Mouse (Mus musculus) embryonic facial prominence, embryonic 11.5 days (tissue): ENCODE results near the gene Lbp. TPM values are rescaled to one million over a fixed set of nuclear protein-coding genes. Genes with fewer than 3 reads are reported as not detected.

Experiments used
- ATAC-seq: fragments of 200-750 bp; cut with Nextera tagmentation; replicated peaks from 2 replicates; pipeline ENCODE4 v1.8.0; 2017; ENCODE audit warnings: low read depth; ENCODE audit not compliant: insufficient number of reproducible peaks, low FRiP score, low TSS enrichment
- DNase-seq: peaks from one replicate; pipeline ENCODE4 v3.0.0-alpha.2; 2015; ENCODE audit warnings: low spot score
- H3K27ac ChIP-seq: fragments of 300-500 bp; sonication (generic); replicated peaks from 2 replicates; pipeline ENCODE4 v1.5.1; 2014; ENCODE audit warnings: mild to moderate bottlenecking, low read depth, low read length, control low read depth
- H3K27me3 ChIP-seq: fragments of 300-500 bp; sonication (generic); 2 replicates; pipeline ENCODE4 v1.6.1; 2014; ENCODE audit warnings: mild to moderate bottlenecking, low read length, moderate library complexity, mixed read lengths; ENCODE audit not compliant: control insufficient read depth, insufficient read depth
- H3K36me3 ChIP-seq: fragments of 300-500 bp; sonication (generic); replicated peaks from 2 replicates; pipeline ENCODE4 v1.6.1; 2014; ENCODE audit warnings: low read depth, mild to moderate bottlenecking, low read length, moderate library complexity, mixed read lengths; ENCODE audit not compliant: control insufficient read depth, insufficient read depth
- H3K4me1 ChIP-seq: fragments of 300-500 bp; sonication (generic); 2 replicates; pipeline ENCODE4 v1.6.1; 2014; ENCODE audit warnings: low read length, mixed read lengths; ENCODE audit not compliant: control insufficient read depth, insufficient read depth
- H3K4me2 ChIP-seq: fragments of 300-500 bp; sonication (generic); 2 replicates; pipeline ENCODE4 v1.6.1; 2014; ENCODE audit warnings: low read depth, mild to moderate bottlenecking, control low read depth, low read length, moderate library complexity
- H3K4me3 ChIP-seq: fragments of 300-500 bp; sonication (generic); 2 replicates; pipeline ENCODE4 v1.5.1; 2014; ENCODE audit warnings: low read depth, low read length, control low read depth
- H3K9ac ChIP-seq: fragments of 300-500 bp; sonication (generic); replicated peaks from 2 replicates; pipeline ENCODE4 v1.6.1; 2014; ENCODE audit warnings: mild to moderate bottlenecking, control low read depth, low read length
- H3K9me3 ChIP-seq: fragments of 300-500 bp; sonication (generic); replicated peaks from 2 replicates; pipeline ENCODE4 v1.6.1; 2016; ENCODE audit warnings: mild to moderate bottlenecking, low read length, inconsistent platforms, mixed read lengths; ENCODE audit not compliant: control insufficient read depth
- WGBS: fragments of 180-500 bp; shearing (Covaris S2); extraction: QIAGEN DNeasy Blood & Tissue Kit; methylation state at CpG from one replicate; pipeline ENCODE4 v1.1.7; 2014; 5-methylcytosine and 5-hydroxymethylcytosine counted together
- polyA plus RNA-seq: library from polyadenylated mRNA; unstranded; fragments of >200 nt; fragmentation: Nextera tagmentation; extraction: Ambion mirVana; gene quantifications from 2 replicates; pipeline ENCODE4 v1.2.1, GENCODE M21; 2014

Gene Lbp
- polyA plus RNA-seq, 1 experiment from 2014 or later: 3.8 TPM

DNA sequence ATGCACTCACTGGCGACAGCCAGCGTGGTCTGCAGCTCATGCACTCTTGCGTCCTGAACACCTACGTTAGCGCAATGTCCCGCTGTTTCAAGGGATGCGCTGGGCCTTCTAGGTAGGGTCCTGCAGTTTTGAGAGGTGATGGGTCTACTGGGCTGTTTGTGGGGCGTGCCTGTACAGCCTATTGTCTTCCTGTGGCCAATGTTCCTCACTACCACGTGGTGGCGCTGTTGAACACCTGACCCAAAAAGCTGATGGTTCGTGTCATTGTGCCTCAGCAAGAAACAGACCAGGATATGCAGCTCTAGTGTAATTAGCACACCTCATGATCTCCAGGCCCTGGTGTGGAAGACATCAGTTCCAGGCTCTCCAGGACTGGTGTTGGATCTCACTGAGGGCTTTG, 21.7 kb upstream of the Lbp start:
- 17% methylated on average over 11 of the region's 11 CpGs for WGBS
- DNase-seq: peak; percentile 68

GRCm38 (mm10) chr2:158285655-158286054, 20.6 kb upstream of the Lbp start:
- no peaks in the 10 kb centered on the region for H3K9me3 ChIP-seq
- DNase-seq: no peak
- H3K4me3 ChIP-seq: no peak overlapping the region
- no peak overlapping the region for H3K9ac ChIP-seq
- no peak overlapping the region for H3K27ac ChIP-seq
- no peak for ATAC-seq
- no peaks in the 10 kb centered on the region for H3K4me1 ChIP-seq
- 74% methylated on average over 6 of the region's 6 CpGs for WGBS
- H3K27me3 ChIP-seq: no peaks in the 10 kb centered on the region
- no peaks in the 10 kb centered on the region for H3K36me3 ChIP-seq
- no peak overlapping the region for H3K4me2 ChIP-seq

More for the DNA sequence above, 21.7 kb upstream of the Lbp start:
- no peak overlapping the region for H3K4me3 ChIP-seq
- no peaks in the 10 kb centered on the region for H3K9me3 ChIP-seq
- H3K9ac ChIP-seq: no peak overlapping the region
- no peak for ATAC-seq
- H3K36me3 ChIP-seq: no peaks in the 10 kb centered on the region
- H3K27ac ChIP-seq: no peak overlapping the region
- no peaks in the 10 kb centered on the region for H3K4me1 ChIP-seq
- H3K27me3 ChIP-seq: no peaks in the 10 kb centered on the region
- no peak overlapping the region for H3K4me2 ChIP-seq

DNA sequence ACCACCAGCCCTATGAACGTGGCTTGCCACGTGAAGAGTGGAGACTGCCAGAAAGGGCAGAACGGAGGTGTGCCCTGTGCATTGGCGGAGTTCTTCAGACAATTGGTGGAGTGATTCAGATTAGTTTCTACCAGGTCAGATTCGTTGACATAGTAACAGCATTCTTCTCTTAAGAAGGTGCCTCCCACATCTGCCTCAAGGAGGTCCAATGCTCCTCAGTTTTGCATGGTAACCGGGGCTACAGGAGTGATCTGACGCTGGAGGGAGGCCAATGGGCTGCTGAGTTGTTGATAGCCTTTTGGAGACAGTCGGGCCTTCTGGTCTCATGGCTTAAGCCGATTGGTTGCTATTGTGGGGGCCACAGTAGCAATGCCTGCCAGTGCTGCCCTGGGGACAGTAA, 10.6 kb upstream of the Lbp start:
- Histone ChIP-seq H3K27ac (no peak overlapping the region), H3K4me1 (no peaks in the 10 kb centered on the region), H3K4me3 (no peak overlapping the region), H3K27me3 (no peaks in the 10 kb centered on the region), H3K4me2 (no peak overlapping the region), H3K36me3 (no peaks in the 10 kb centered on the region), H3K9ac (no peak overlapping the region), H3K9me3 (no peaks in the 10 kb centered on the region)
- whole genome bisulfite sequencing: 69% methylated on average over 9 of the region's 9 CpGs
- ATAC-seq (no peak), DNase-seq (no peak)

DNA sequence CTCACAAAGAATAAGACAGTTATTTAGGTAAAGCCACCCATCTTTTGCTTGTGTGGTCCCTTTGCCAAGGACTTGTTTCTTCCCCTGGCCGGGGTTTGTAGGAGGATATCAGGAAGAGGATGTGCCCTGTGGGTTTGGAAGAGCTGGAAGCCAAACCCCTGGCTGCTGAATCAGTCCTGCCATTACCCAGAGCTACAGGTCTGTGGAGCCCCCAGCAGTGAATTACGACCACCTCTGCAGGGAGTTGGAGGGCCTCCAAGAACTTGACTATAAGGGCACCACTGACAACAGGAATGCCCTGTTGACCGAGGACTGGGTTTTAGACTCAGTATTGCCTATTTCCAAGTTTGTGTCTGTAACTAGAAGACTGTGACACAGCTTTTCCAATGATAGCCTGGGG, 7.1 kb upstream of the Lbp start:
- H3K27ac ChIP-seq: no peak overlapping the region
- no peak for DNase-seq
- no peaks in the 10 kb centered on the region for H3K9me3 ChIP-seq
- H3K27me3 ChIP-seq: no peaks in the 10 kb centered on the region
- no peak overlapping the region for H3K9ac ChIP-seq
- H3K4me3 ChIP-seq: no peak overlapping the region
- no peaks in the 10 kb centered on the region for H3K4me1 ChIP-seq
- H3K4me2 ChIP-seq: no peak overlapping the region
- no peaks in the 10 kb centered on the region for H3K36me3 ChIP-seq
- ATAC-seq: no peak
- WGBS: 79% methylated on average over 3 of the region's 3 CpGs

DNA sequence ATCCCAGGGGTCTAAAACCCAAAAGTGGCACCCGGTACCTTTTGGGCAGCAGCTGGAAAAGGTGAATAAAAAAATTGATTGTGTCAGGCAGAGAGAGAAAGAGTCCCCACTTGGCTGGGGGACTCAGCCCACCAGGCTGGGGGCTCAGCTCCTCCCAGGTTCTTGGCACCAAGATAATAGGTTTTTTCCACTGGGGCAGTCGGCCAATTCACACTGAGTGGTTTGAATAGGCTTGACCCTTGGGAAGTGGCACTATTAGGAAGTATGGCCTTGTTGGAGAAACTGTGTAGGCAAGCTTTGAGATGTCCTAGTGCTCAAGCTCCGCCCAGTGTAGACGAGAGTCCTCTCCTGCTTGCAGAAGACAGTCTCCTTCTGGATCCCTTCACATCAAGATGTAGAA, 6.6 kb upstream of the Lbp start:
- no peak overlapping the region for H3K4me3 ChIP-seq
- no peak overlapping the region for H3K4me2 ChIP-seq
- no peak for DNase-seq
- 78% methylated on average over 4 of the region's 4 CpGs for WGBS
- no peaks in the 10 kb centered on the region for H3K9me3 ChIP-seq
- no peak overlapping the region for H3K27ac ChIP-seq
- H3K9ac ChIP-seq: no peak overlapping the region
- no peak for ATAC-seq
- no peaks in the 10 kb centered on the region for H3K27me3 ChIP-seq
- no peaks in the 10 kb centered on the region for H3K4me1 ChIP-seq
- H3K36me3 ChIP-seq: no peaks in the 10 kb centered on the region

DNA sequence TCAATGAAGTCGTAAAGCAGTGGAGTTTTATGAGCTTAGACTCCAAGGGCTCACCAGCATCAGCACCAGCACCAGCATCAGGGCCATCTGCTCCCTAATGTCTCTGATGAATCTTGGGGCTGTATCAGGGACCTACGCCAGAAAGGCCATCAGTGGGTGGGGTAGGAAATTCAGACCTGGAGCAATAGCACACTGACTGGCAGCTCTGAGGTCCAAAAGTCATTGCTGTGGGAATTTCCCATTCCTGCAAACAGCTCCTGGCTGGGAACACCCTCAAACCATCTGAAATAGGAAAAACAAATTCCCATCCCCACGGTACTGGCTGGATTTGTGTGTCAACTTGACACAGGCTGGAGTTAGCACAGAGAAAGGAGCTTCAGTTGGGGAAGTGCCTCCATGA, 3.5 kb upstream of the Lbp start:
- Histone ChIP-seq H3K4me2 (no peak overlapping the region), H3K9ac (no peak overlapping the region), H3K27me3 (no peaks in the 10 kb centered on the region), H3K27ac (no peak overlapping the region), H3K4me1 (peaks cover 2% of the 10 kb centered on the region; the same call in 1 of the 2 replicates), H3K4me3 (no peak overlapping the region), H3K36me3 (no peaks in the 10 kb centered on the region), H3K9me3 (no peaks in the 10 kb centered on the region)
- 84% methylated on average over 3 of the region's 3 CpGs for WGBS
- DNase-seq (no peak), ATAC-seq (no peak)

GRCm38 (mm10) chr2:158306696-158307049, 380 bp downstream of the Lbp start:
- 34% methylated on average over 6 of the region's 6 CpGs for whole genome bisulfite sequencing
- H3K4me3 ChIP-seq: no peak overlapping the region
- DNase-seq (no peak), ATAC-seq (no peak)
- H3K4me2 ChIP-seq: no peak overlapping the region
- no peaks in the 10 kb centered on the region for H3K27me3 ChIP-seq
- no peaks in the 10 kb centered on the region for H3K9me3 ChIP-seq
- peaks cover 2% of the 10 kb centered on the region; the same call in 1 of the 2 replicates for H3K4me1 ChIP-seq
- no peak overlapping the region for H3K27ac ChIP-seq
- peak overlapping the region; percentile 25; the same call in 1 of the 2 replicates for H3K9ac ChIP-seq
- H3K36me3 ChIP-seq: no peaks in the 10 kb centered on the region

- no peak overlapping the region for H3K4me2 ChIP-seq
- no peaks in the 10 kb centered on the region for H3K9me3 ChIP-seq
- peaks cover 2% of the 10 kb centered on the region; the same call in 1 of the 2 replicates for H3K4me1 ChIP-seq
- DNase-seq (no peak), ATAC-seq (no peak)
- WGBS: 54% methylated on average over 5 of the region's 5 CpGs
- H3K27ac ChIP-seq: no peak overlapping the region
- no peak overlapping the region for H3K4me3 ChIP-seq
- H3K36me3 ChIP-seq: no peaks in the 10 kb centered on the region
- no peak overlapping the region for H3K9ac ChIP-seq
- no peaks in the 10 kb centered on the region for H3K27me3 ChIP-seq
Observed at GRCm38 (mm10) chr2:158308276-158308675, 2.0 kb downstream of the Lbp start.
